Mouse (Mus musculus): ENCODE measurements around the gene Nxph1.

DNA sequence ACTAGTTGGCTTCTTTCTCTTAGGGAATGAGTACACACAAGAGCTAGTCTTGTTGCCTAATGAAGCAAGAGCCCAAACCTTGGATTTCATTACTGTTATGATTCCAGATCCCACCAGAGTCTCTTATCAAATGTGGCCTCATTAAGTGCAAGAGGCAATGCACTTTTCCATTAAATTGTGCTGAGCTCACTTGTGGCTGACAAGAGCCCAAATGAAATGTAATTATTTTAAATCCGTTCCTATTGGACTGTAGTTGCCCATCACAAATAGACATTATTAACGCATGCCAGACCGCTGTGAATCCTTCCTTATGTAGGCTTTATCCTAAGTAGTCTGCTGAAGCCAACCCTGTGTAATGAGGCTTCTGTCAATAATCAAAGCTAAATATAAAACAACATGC is 118.2 kb downstream of the Nxph1 start:
- no peak for TF ChIP-seq EP300 (IDR thresholded peaks at IDR 0.05; ENCODE audit: low read depth)
- no peak for TF ChIP-seq CTCF (IDR thresholded peaks at IDR 0.05; ENCODE audit: low read depth)
